Mouse (Mus musculus): ENCODE measurements around the gene Kncn.

DNA sequence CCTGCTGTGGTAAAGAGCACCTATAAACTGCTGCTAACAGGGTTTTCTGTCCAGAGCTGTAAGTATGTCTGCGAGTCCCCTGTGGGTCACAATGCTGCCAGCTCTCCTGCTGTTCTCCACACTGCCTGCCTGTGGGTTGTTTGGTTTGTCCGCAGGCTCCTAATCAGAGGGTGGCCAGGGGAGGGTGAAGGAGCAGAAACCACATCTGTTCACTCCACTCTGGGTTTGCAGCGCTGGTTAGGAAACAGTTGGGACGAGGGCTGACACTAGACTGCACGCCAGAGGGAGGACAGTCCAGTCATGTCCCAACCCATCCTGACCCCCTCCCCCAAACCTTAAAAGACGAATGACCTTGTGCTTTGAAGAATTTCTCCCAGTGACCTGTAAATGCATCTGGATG, 29.1 kb upstream of the Kncn start:
- TF ChIP-seq POU5F1 (IDR thresholded peaks at IDR 0.05; ENCODE audit: borderline replicate concordance, low read length) (no peak), CTCF (conservative IDR thresholded peaks at IDR 0.05; ENCODE audit: low read length) (no peak)
